Mouse (Mus musculus): Measurements from ENCODE around the gene Atg9b.

GRCm38 (mm10) chr5:24381988-24382387 lies 10.0 kb downstream of the Atg9b start:
- no peak for TF ChIP-seq GATA1 (IDR thresholded peaks at IDR 0.05; ENCODE audit: borderline replicate concordance, low read length)
- TF ChIP-seq FLI1 (IDR thresholded peaks at IDR 0.05; ENCODE audit: low read length) = no peak
